Mouse (Mus musculus) limb, embryonic 11.5 days (tissue): ENCODE measurements around the gene Cryba4. TPM values are rescaled to one million over a fixed set of nuclear protein-coding genes. Genes with fewer than 3 reads are reported as not detected.

Experiments
- ATAC-seq: fragments of 200-750 bp; cut with Nextera tagmentation; 2 replicates; pipeline ENCODE4 v1.8.0; 2017; ENCODE audit warnings: low read depth; ENCODE audit not compliant: insufficient number of reproducible peaks, low FRiP score, low TSS enrichment
- DNase-seq: peaks from one replicate; pipeline ENCODE4 v3.0.0-alpha.2; 2015; ENCODE audit warnings: low spot score
- H3K27ac ChIP-seq: fragments of 300-500 bp; sonication (generic); replicated peaks from 2 replicates; pipeline ENCODE4 v1.5.1; 2014; ENCODE audit warnings: low read depth, mild to moderate bottlenecking, low read length
- H3K27me3 ChIP-seq: fragments of 300-500 bp; sonication (generic); 2 replicates; pipeline ENCODE4 v1.6.1; 2014; ENCODE audit warnings: mild to moderate bottlenecking, low read length, mixed read lengths; ENCODE audit not compliant: control insufficient read depth, insufficient read depth
- H3K36me3 ChIP-seq: fragments of 300-500 bp; sonication (generic); 2 replicates; pipeline ENCODE4 v1.6.1; 2014; ENCODE audit warnings: mild to moderate bottlenecking, low read length, moderate library complexity, mixed read lengths; ENCODE audit not compliant: control insufficient read depth, insufficient read depth
- H3K4me1 ChIP-seq: fragments of 300-500 bp; sonication (generic); 2 replicates; pipeline ENCODE4 v1.6.1; 2014; ENCODE audit warnings: low read length, mixed read lengths; ENCODE audit not compliant: control insufficient read depth, insufficient read depth
- H3K4me2 ChIP-seq: fragments of 300-500 bp; sonication (generic); 2 replicates; pipeline ENCODE4 v1.6.1; 2014; ENCODE audit warnings: low read depth, mild to moderate bottlenecking, moderate library complexity; ENCODE audit not compliant: severe bottlenecking
- H3K4me3 ChIP-seq: fragments of 300-500 bp; sonication (generic); 2 replicates; pipeline ENCODE4 v1.5.1; 2014; ENCODE audit warnings: low read depth, low read length
- H3K9ac ChIP-seq: fragments of 300-500 bp; sonication (generic); 2 replicates; pipeline ENCODE4 v1.6.1; 2014; ENCODE audit warnings: mild to moderate bottlenecking, low read length
- H3K9me3 ChIP-seq: fragments of 300-500 bp; sonication (generic); 2 replicates; pipeline ENCODE4 v1.6.1; 2016; ENCODE audit warnings: low read length; ENCODE audit not compliant: control insufficient read depth
- WGBS: fragments of 180-500 bp; shearing (Covaris S2); extraction: QIAGEN DNeasy Blood & Tissue Kit; methylation state at CpG from one replicate; pipeline ENCODE4 v1.1.7; 2014; 5-methylcytosine and 5-hydroxymethylcytosine counted together
- polyA plus RNA-seq: library from polyadenylated mRNA; unstranded; fragments of >200 nt; fragmentation: Nextera tagmentation; extraction: Ambion mirVana; gene quantifications from 2 replicates; pipeline ENCODE4 v1.2.1, GENCODE M21; 2014

Gene Cryba4
- polyA plus RNA-seq, 1 experiment from 2014 or later, result 0.20 TPM

DNA sequence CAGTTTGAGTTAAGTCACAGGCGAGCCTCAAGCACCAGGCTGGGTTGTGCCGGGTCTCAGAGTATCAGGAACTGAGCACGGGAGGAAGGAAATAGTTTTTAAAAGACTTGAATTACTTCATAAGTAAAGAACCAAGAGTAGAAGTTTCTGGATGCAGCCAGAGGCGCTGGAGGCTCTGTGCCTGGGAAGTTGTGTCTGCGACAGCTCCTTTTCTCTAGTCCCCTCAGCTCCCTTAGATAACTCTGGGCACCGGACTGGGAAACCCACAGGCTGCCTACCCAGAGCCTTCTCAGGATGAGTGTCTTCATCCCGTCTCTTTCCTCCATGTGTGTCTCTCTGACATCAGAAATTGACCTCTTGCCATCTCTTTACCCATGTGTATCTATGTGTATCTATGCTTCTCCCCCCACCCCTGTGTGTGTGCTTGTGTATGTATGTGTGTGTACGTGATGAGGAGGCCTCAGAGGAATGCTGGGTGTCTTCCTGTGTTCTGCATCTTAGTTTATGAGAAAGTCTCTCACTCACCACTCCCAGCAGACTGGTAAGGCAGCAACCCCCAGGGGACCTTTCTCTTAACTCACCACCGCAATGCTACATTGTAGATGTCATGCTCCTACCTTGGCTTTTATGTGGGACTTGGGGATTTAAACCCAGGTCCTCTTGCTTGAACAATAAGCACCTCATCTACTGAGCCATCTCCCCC, 30.6 kb upstream of the Cryba4 start:
- no peak overlapping the region for H3K9ac ChIP-seq
- H3K9me3 ChIP-seq, result no peaks in the 10 kb centered on the region
- 0 out of 2 replicates have a peak, but pooled peaks cover 4% of the 10 kb centered on the region for H3K4me1 ChIP-seq
- H3K27ac ChIP-seq, result no peak overlapping the region
- ATAC-seq, result no peak
- H3K27me3 ChIP-seq, result no peaks in the 10 kb centered on the region
- no peak overlapping the region for H3K4me3 ChIP-seq
- H3K36me3 ChIP-seq, result no peaks in the 10 kb centered on the region
- H3K4me2 ChIP-seq, result no peak overlapping the region
- WGBS, result 80% methylated on average over 9 of the region's 9 CpGs
- no peak for DNase-seq

- Histone ChIP-seq H3K36me3 (no peaks in the 10 kb centered on the region), H3K4me3 (no peak overlapping the region), H3K27ac (no peak overlapping the region), H3K4me2 (no peak overlapping the region), H3K27me3 (no peaks in the 10 kb centered on the region), H3K4me1 (0 out of 2 replicates have a peak, but pooled peaks cover 4% of the 10 kb centered on the region), H3K9me3 (no peaks in the 10 kb centered on the region), H3K9ac (no peak overlapping the region)
- whole genome bisulfite sequencing, result 74% methylated on average over 6 of the region's 6 CpGs
- DNase-seq, result no peak
- no peak for ATAC-seq
Measured at GRCm38 (mm10) chr5:112282123-112282779, 29.9 kb upstream of the Cryba4 start.

DNA sequence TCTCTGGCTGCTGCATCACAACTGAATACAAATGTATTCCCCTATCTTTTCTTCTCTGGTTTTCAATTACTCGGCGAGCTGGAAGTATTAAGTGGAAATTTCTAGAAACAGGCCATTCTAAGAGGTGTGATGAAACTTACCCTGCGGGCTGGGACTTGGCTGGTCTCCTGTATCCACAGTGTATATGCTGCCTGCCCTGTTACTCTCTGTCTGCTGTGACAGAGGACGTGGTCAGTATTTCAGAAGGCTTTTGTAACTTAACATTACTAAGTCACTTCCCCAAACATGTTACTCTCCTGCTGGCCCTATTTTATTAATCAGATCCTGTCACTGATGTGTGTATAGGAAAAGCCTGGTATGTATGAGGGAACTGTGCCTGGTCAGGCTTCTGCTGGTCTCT, 29.4 kb upstream of the Cryba4 start:
- ATAC-seq (no peak), DNase-seq (no peak)
- WGBS, result 84% methylated on average over 4 of the region's 4 CpGs
- no peak overlapping the region for H3K4me2 ChIP-seq
- no peak overlapping the region for H3K9ac ChIP-seq
- no peak overlapping the region for H3K4me3 ChIP-seq
- H3K36me3 ChIP-seq, result no peaks in the 10 kb centered on the region
- H3K27ac ChIP-seq, result no peak overlapping the region
- 0 out of 2 replicates have a peak, but pooled peaks cover 4% of the 10 kb centered on the region for H3K4me1 ChIP-seq
- no peaks in the 10 kb centered on the region for H3K27me3 ChIP-seq
- H3K9me3 ChIP-seq, result no peaks in the 10 kb centered on the region

DNA sequence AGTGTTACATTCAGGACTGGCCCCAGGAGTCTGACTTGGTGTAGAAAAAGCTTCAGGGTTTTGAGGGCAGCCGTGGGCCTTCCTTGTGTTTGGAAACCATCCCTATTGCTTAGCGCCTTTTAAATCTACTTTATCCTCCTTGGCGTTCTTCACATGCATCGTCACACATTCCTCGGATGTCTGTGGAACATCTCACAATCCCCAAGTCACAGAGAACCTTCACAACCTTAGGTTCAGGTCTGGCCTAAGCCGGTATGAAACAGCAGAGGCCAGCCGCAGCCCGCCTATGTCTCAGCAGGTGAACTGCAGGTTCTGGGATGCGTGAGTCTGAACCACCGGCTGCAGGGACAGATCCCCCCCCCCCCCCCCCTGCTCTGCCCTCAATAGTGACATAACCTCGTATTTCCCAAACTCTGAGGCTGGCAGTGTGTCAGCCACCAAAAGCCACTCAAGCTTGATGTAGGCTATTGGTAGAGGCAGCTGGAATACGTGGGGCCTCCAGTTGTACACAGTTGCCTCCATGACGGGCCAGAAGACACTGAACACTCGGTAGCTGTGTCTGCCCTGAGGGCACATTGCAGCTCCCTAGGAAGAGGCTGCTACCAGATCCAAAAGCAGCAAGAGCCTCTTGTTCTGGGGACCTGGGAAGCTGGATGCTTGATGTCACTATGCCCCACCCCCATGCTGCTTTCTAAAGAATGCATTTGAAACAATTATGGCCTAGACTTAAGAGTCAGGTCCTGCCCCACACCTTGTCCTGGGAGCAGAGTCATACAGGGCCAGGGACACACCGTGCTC, 28.7 kb upstream of the Cryba4 start:
- Histone ChIP-seq H3K27me3 (no peaks in the 10 kb centered on the region), H3K9me3 (no peaks in the 10 kb centered on the region), H3K4me1 (0 out of 2 replicates have a peak, but pooled peaks cover 4% of the 10 kb centered on the region), H3K4me3 (no peak overlapping the region), H3K4me2 (no peak overlapping the region), H3K9ac (no peak overlapping the region), H3K36me3 (no peaks in the 10 kb centered on the region), H3K27ac (no peak overlapping the region)
- WGBS, result 69% methylated on average over 15 of the region's 15 CpGs
- no peak for DNase-seq
- no peak for ATAC-seq

DNA sequence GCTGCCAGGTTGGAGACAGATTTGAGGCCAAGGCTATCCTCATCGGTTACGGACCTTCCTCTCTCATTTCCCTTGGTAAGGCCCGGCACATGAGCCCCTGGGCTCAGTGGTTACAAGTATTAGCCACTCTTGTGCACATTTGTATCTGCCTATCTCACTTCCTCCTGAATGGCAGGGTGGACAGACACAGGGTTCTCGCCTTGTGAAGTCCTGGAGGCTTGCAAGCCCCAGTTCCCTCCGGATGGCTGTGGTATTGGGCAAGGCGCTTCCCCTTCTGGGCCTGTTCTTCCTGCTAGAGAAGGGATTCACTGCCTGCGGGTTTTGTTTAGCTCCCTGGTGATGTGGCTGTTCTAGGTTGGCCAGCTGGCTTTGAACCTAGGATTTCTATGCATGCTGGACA, 27.8 kb upstream of the Cryba4 start:
- Histone ChIP-seq H3K27ac (no peak overlapping the region), H3K9ac (no peak overlapping the region), H3K4me3 (no peak overlapping the region), H3K4me2 (no peak overlapping the region), H3K36me3 (no peaks in the 10 kb centered on the region), H3K9me3 (no peaks in the 10 kb centered on the region), H3K4me1 (0 out of 2 replicates have a peak, but pooled peaks cover 4% of the 10 kb centered on the region), H3K27me3 (no peaks in the 10 kb centered on the region)
- no peak for DNase-seq
- no peak for ATAC-seq
- 80% methylated on average over 7 of the region's 7 CpGs for WGBS

- ATAC-seq (no peak), DNase-seq (no peak)
- H3K4me2 ChIP-seq, result no peak overlapping the region
- H3K9me3 ChIP-seq, result no peaks in the 10 kb centered on the region
- H3K4me1 ChIP-seq, result 0 out of 2 replicates have a peak, but pooled peaks cover 4% of the 10 kb centered on the region
- H3K9ac ChIP-seq, result no peak overlapping the region
- H3K4me3 ChIP-seq, result no peak overlapping the region
- WGBS, result 89% methylated on average over 17 of the region's 17 CpGs
- H3K36me3 ChIP-seq, result no peaks in the 10 kb centered on the region
- H3K27me3 ChIP-seq, result no peaks in the 10 kb centered on the region
- no peak overlapping the region for H3K27ac ChIP-seq
Measured at GRCm38 (mm10) chr5:112279181-112280021, 27.1 kb upstream of the Cryba4 start.

- H3K4me2 ChIP-seq, result no peak overlapping the region
- no peak overlapping the region for H3K27ac ChIP-seq
- no peak overlapping the region for H3K9ac ChIP-seq
- 0 out of 2 replicates have a peak, but pooled peaks cover 4% of the 10 kb centered on the region for H3K4me1 ChIP-seq
- no peaks in the 10 kb centered on the region for H3K9me3 ChIP-seq
- H3K27me3 ChIP-seq, result no peaks in the 10 kb centered on the region
- H3K36me3 ChIP-seq, result no peaks in the 10 kb centered on the region
- no peak for DNase-seq
- 94% methylated on average over 11 of the region's 11 CpGs for WGBS
- no peak overlapping the region for H3K4me3 ChIP-seq
- ATAC-seq, result no peak
Measured at GRCm38 (mm10) chr5:112277906-112278470, 25.7 kb upstream of the Cryba4 start.
